Mouse (Mus musculus) lung, embryonic 14.5 days (tissue): ENCODE data around the gene Sptb. TPM values are rescaled to one million over a fixed set of nuclear protein-coding genes. Genes with fewer than 3 reads are reported as not detected.

ENCODE experiments used
- ATAC-seq: fragments of 200-750 bp; cut with Nextera tagmentation; 2 replicates; pipeline ENCODE4 v1.8.0; 2017; ENCODE audit warnings: mild to moderate bottlenecking, moderate TSS enrichment, moderate library complexity; ENCODE audit not compliant: insufficient read depth
- DNase-seq: peaks from one replicate; pipeline ENCODE4 v3.0.0-alpha.2; 2015
- H3K27ac ChIP-seq: fragments of 300-500 bp; sonication (generic); 2 replicates; pipeline ENCODE4 v1.5.1; 2014; ENCODE audit warnings: low read depth, mild to moderate bottlenecking, moderate library complexity
- H3K27me3 ChIP-seq: fragments of 300-500 bp; sonication (generic); 2 replicates; pipeline ENCODE4 v1.6.1; 2014; ENCODE audit warnings: low read length, control low read depth; ENCODE audit not compliant: insufficient read depth
- H3K36me3 ChIP-seq: fragments of 300-500 bp; sonication (generic); 2 replicates; pipeline ENCODE4 v1.6.1; 2014; ENCODE audit warnings: control low read depth; ENCODE audit not compliant: insufficient read depth
- H3K4me1 ChIP-seq: fragments of 300-500 bp; sonication (generic); 2 replicates; pipeline ENCODE4 v1.6.1; 2014; ENCODE audit warnings: antibody characterized with exemption, control low read depth; ENCODE audit not compliant: insufficient read depth
- H3K4me2 ChIP-seq: fragments of 300-500 bp; sonication (generic); 2 replicates; pipeline ENCODE4 v1.6.1; 2014; ENCODE audit warnings: mild to moderate bottlenecking
- H3K4me3 ChIP-seq: fragments of 300-500 bp; sonication (generic); 2 replicates; pipeline ENCODE4 v1.5.1; 2014; ENCODE audit warnings: low read depth, low read length
- H3K9ac ChIP-seq: fragments of 300-500 bp; sonication (generic); 2 replicates; pipeline ENCODE4 v1.6.1; 2014
- H3K9me3 ChIP-seq: fragments of 300-500 bp; sonication (generic); 2 replicates; pipeline ENCODE4 v1.6.1; 2016; ENCODE audit warnings: low read depth, low read length, control low read depth
- CTCF ChIP-seq: IDR thresholded peaks from 2 replicates; pipeline ENCODE4 v1.5.1; 2016; ENCODE audit warnings: antibody characterized with exemption, low read depth
- WGBS: fragments of 180-500 bp; shearing (Covaris S2); extraction: QIAGEN DNeasy Blood & Tissue Kit; methylation state at CpG from one replicate; pipeline ENCODE4 v1.1.7; 2014; 5-methylcytosine and 5-hydroxymethylcytosine counted together
- polyA plus RNA-seq: library from polyadenylated mRNA; unstranded; fragments of >200 nt; fragmentation: Nextera tagmentation; extraction: Ambion mirVana; gene quantifications from 2 replicates; pipeline ENCODE4 v1.2.1, GENCODE M21; 2014

The Sptb gene
- polyA plus RNA-seq, 1 experiment from 2014 or later = 1.2 TPM

DNA sequence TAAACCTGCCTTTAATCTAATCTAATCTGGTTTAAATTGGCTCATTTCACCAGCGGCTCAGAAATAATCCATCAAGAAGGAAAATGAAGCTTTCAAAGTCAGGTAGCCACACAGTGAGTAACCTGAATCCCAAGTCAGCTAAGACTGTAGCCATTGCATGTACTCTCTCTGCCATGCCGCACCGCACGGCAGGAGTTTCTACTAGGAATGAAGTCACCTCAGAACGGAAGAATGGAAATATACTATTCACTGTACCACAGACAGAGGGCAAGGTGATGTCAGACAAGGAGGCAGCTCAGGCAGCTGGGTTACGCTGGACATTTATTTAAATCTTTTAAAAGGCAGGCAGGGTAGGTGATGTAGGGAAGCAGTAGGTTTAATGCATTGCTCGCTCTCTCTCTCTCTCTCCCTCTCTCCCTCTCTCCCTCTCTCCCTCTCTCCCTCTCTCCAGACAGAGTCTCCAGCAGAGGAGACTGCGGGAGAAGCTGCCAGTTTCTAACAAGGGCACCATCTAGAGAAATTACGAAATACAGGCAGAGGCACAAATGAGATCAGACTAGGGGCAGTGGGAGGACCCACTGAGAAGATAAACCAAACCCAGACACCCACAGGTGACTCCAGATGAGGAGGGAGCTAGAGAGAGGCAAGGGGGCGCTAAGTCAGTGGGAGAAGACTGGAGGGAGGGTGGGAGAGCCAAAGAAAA is 22.7 kb downstream of the Sptb start:
- no peak for DNase-seq
- H3K9me3 ChIP-seq = no peaks in the 10 kb centered on the region
- H3K27me3 ChIP-seq = no peaks in the 10 kb centered on the region
- H3K27ac ChIP-seq = no peak overlapping the region
- H3K4me1 ChIP-seq = no peaks in the 10 kb centered on the region
- ATAC-seq = no peak
- no peak for TF ChIP-seq CTCF
- no peak overlapping the region for H3K4me3 ChIP-seq
- H3K9ac ChIP-seq = no peak overlapping the region
- 64% methylated on average over 10 of the region's 10 CpGs for WGBS
- H3K4me2 ChIP-seq = no peak overlapping the region
- no peaks in the 10 kb centered on the region for H3K36me3 ChIP-seq

DNA sequence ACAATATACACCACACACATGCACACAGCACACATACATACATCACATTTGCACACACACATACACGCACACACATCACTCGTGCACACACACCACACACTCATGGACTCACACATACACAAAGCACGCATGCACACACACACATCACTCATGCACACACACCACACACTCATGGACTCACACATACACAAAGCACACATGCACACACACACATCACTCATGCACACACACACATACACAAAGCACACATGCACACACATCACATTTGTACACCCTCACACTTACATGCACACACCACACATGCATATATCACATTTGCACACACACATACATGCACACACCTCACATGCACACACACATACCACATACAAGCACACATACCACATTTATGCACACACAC is 24.7 kb downstream of the Sptb start:
- 96% methylated on average over 3 of the region's 3 CpGs for WGBS
- no peak for DNase-seq
- no peak for ATAC-seq

DNA sequence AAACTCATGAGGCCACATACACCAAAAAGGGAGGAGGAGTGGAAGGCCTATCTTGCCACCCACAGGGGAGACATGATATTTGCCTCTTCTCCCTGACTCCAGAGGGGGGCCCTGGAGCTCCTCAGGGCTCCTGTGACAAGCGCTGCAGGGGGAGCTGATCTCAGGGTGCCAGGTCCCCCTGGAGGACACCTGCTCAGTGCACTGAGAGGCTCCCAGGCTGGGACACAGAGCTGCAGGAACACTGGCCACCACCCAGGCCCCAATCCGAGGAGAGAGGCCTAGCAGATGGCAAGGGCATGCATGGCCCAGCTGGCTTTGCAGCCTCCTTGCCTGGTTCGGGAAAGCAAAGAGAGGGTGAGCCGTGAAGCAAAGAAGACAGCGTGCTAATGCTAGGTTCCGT is 25.9 kb downstream of the Sptb start:
- TF ChIP-seq CTCF = no peak
- ATAC-seq = no peak
- Histone ChIP-seq H3K9ac (no peak overlapping the region), H3K4me1 (no peaks in the 10 kb centered on the region), H3K9me3 (no peaks in the 10 kb centered on the region), H3K36me3 (no peaks in the 10 kb centered on the region), H3K27ac (no peak overlapping the region), H3K4me2 (no peak overlapping the region), H3K27me3 (no peaks in the 10 kb centered on the region), H3K4me3 (no peak overlapping the region)
- 44% methylated on average over 6 of the region's 6 CpGs for WGBS
- DNase-seq = no peak

More for the DNA sequence above, 24.7 kb downstream of the Sptb start:
- Histone ChIP-seq H3K9me3 (no peaks in the 10 kb centered on the region), H3K36me3 (no peaks in the 10 kb centered on the region), H3K27ac (no peak overlapping the region), H3K9ac (no peak overlapping the region), H3K4me1 (no peaks in the 10 kb centered on the region), H3K4me2 (no peak overlapping the region), H3K4me3 (no peak overlapping the region), H3K27me3 (no peaks in the 10 kb centered on the region)
- no peak for TF ChIP-seq CTCF

- Histone ChIP-seq H3K9me3 (no peaks in the 10 kb centered on the region), H3K4me1 (no peaks in the 10 kb centered on the region), H3K27ac (no peak overlapping the region), H3K4me3 (no peak overlapping the region), H3K9ac (no peak overlapping the region), H3K36me3 (no peaks in the 10 kb centered on the region), H3K27me3 (no peaks in the 10 kb centered on the region), H3K4me2 (no peak overlapping the region)
- ATAC-seq (no peak), DNase-seq (no peak)
- TF ChIP-seq CTCF = no peak
These were observed 28.4 kb downstream of the Sptb start for GRCm38 (mm10) chr12:76681937-76682336.

DNA sequence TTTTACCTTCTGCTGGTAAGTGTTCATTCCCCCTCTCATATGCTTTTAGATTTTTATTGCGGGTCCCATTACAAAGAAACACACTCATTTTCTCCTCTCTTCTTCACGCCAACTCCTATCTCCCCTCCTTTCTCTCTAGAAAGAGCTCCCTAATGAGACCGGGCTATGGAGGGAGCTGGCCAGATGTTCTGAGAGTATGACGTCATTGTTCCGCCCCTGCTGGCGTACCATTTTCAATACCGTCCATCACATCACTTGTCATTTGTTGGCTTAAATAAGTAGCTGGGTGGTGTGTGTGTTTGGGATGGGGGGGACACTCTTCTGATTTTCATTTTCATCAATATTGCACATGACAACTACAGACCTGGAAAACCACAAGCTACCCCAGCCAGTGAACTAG is 33.3 kb downstream of the Sptb start:
- H3K4me1 ChIP-seq = no peaks in the 10 kb centered on the region
- H3K4me3 ChIP-seq = no peak overlapping the region
- ATAC-seq (no peak), DNase-seq (peak; percentile 54)
- H3K4me2 ChIP-seq = peak overlapping the region; percentile 50
- no peaks in the 10 kb centered on the region for H3K9me3 ChIP-seq
- no peaks in the 10 kb centered on the region for H3K36me3 ChIP-seq
- H3K27me3 ChIP-seq = no peaks in the 10 kb centered on the region
- no peak overlapping the region for H3K9ac ChIP-seq
- 47% methylated on average over 7 of the region's 7 CpGs for WGBS
- TF ChIP-seq CTCF = no peak
- no peak overlapping the region for H3K27ac ChIP-seq

- ATAC-seq (no peak; the same call in 1 of the 2 replicates), DNase-seq (peak; percentile 55)
- 49% methylated on average over 22 of the region's 22 CpGs for WGBS
- Histone ChIP-seq H3K36me3 (no peaks in the 10 kb centered on the region), H3K4me3 (no peak overlapping the region), H3K4me1 (no peaks in the 10 kb centered on the region), H3K4me2 (peak overlapping the region; percentile 50), H3K27ac (0 out of 2 replicates have a peak overlapping the region, but pooled peaks have one; percentile 8), H3K27me3 (no peaks in the 10 kb centered on the region), H3K9me3 (no peaks in the 10 kb centered on the region), H3K9ac (no peak overlapping the region)
- no peak for TF ChIP-seq CTCF
These were observed 33.9 kb downstream of the Sptb start for GRCm38 (mm10) chr12:76676477-76676876.

DNA sequence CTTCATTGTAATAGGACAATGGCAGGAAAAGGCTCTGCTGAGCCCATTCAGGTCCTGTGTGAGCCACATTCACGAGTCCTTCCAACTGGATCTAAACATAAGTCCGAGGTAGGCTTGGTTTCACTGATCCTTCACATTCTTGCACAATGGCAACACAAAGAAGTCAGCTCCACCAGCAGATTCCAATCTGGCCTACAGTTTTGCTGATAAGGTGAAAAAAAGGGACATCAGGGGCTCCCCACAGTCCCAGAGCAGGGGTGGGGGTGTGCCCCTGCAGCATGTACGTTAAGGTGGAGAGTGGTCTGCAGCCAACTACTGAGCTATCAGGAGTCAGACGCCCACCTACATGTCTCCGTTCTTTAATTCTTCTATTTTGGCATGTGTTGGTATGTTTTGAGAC is 35.0 kb downstream of the Sptb start:
- H3K27me3 ChIP-seq = no peaks in the 10 kb centered on the region
- H3K4me2 ChIP-seq = no peak overlapping the region
- no peak overlapping the region for H3K27ac ChIP-seq
- no peak overlapping the region for H3K4me3 ChIP-seq
- ATAC-seq (no peak), DNase-seq (no peak)
- 0 out of 2 replicates have a peak, but pooled peaks cover 2% of the 10 kb centered on the region for H3K4me1 ChIP-seq
- no peaks in the 10 kb centered on the region for H3K9me3 ChIP-seq
- no peak for TF ChIP-seq CTCF
- no peaks in the 10 kb centered on the region for H3K36me3 ChIP-seq
- 58% methylated on average over 5 of the region's 5 CpGs for WGBS
- H3K9ac ChIP-seq = no peak overlapping the region
